Mouse (Mus musculus) A20 (cell line): ENCODE results near the gene Tnfrsf19.

ENCODE experiments used
- DNase-seq: peaks from one replicate; pipeline ENCODE4 v3.0.0-alpha.2; 2011; ENCODE audit warnings: low read depth, low spot score

Gene Tnfrsf19

GRCm38 (mm10) chr14:61046091-61046681, at the start of gene Tnfrsf19:
TSS of gene Tnfrsf19 (minus strand) at chr14:61046490.
- no peak for DNase-seq

- no peak for DNase-seq
These were observed 45.8 kb upstream of the Tnfrsf19 start for GRCm38 (mm10) chr14:61092073-61092472.

GRCm38 (mm10) chr14:61090955-61091354, 44.7 kb upstream of the Tnfrsf19 start:
- no peak for DNase-seq

GRCm38 (mm10) chr14:61088187-61088586, 41.9 kb upstream of the Tnfrsf19 start:
- no peak for DNase-seq

GRCm38 (mm10) chr14:61085325-61085724, 39.0 kb upstream of the Tnfrsf19 start:
- no peak for DNase-seq

- DNase-seq: no peak
These were observed 23.3 kb upstream of the Tnfrsf19 start for GRCm38 (mm10) chr14:61069555-61069954.

- DNase-seq: no peak
These were observed 15.4 kb upstream of the Tnfrsf19 start for GRCm38 (mm10) chr14:61061729-61062128.

- DNase-seq: no peak
These were observed 13.1 kb upstream of the Tnfrsf19 start for GRCm38 (mm10) chr14:61059316-61059945.

- no peak for DNase-seq
These were observed 10.7 kb upstream of the Tnfrsf19 start for GRCm38 (mm10) chr14:61056962-61057361.

GRCm38 (mm10) chr14:61056445-61056844, 10.2 kb upstream of the Tnfrsf19 start:
- DNase-seq: no peak

GRCm38 (mm10) chr14:61055864-61056263, 9.6 kb upstream of the Tnfrsf19 start:
- no peak for DNase-seq

- peak; percentile 56 for DNase-seq
These were observed 5.9 kb upstream of the Tnfrsf19 start for GRCm38 (mm10) chr14:61052163-61052562.

- no peak for DNase-seq
These were observed 722 bp downstream of the Tnfrsf19 start for GRCm38 (mm10) chr14:61045446-61046090.

- no peak for DNase-seq
These were observed 2.0 kb downstream of the Tnfrsf19 start for GRCm38 (mm10) chr14:61044316-61044715.

GRCm38 (mm10) chr14:61043511-61044310, 2.6 kb downstream of the Tnfrsf19 start:
- no peak for DNase-seq

- no peak for DNase-seq
These were observed 4.0 kb downstream of the Tnfrsf19 start for GRCm38 (mm10) chr14:61042291-61042690.

GRCm38 (mm10) chr14:61040236-61040635, 6.1 kb downstream of the Tnfrsf19 start:
- DNase-seq: no peak

GRCm38 (mm10) chr14:61038082-61038472, 8.2 kb downstream of the Tnfrsf19 start:
- no peak for DNase-seq

GRCm38 (mm10) chr14:61037321-61038081, 8.8 kb downstream of the Tnfrsf19 start:
- DNase-seq: no peak

- no peak for DNase-seq
These were observed 15.9 kb downstream of the Tnfrsf19 start for GRCm38 (mm10) chr14:61030366-61030765.

- no peak for DNase-seq
These were observed 22.3 kb downstream of the Tnfrsf19 start for GRCm38 (mm10) chr14:61024006-61024405.
